Mouse (Mus musculus) cerebellum, adult 2 months (tissue): ENCODE results near the gene Arf3. TPM values are rescaled to one million over a fixed set of nuclear protein-coding genes. Genes with fewer than 3 reads are reported as not detected.
"Not testable (repeated sequence)": the region's sequence is repeated elsewhere in the genome, so short reads cannot be mapped to it uniquely, and the experiment has no call there.

Experiments used
- DNase-seq, 2 experiments: peaks; one replicate each; pipeline ENCODE4 v3.0.0; 2021
- H3K27ac ChIP-seq: fragments of 200-500 bp; 2 replicates; pipeline ENCODE4 v1.5.1; 2012; ENCODE audit warnings: low read length, control low read depth, inconsistent platforms; ENCODE audit not compliant: insufficient read depth
- H3K27me3 ChIP-seq: fragments of 200-500 bp; 2 replicates; pipeline ENCODE4 v1.6.1; 2012; ENCODE audit warnings: inconsistent platforms, mild to moderate bottlenecking, low read length, moderate library complexity; ENCODE audit not compliant: control insufficient read depth, insufficient read depth
- H3K4me1 ChIP-seq: fragments of 200-500 bp; 2 replicates; pipeline ENCODE4 v1.6.1; 2011; ENCODE audit warnings: low read length; ENCODE audit not compliant: control insufficient read depth, insufficient read depth
- H3K4me3 ChIP-seq: fragments of 200-500 bp; replicated peaks from 2 replicates; pipeline ENCODE3; 2011; ENCODE audit warnings: mild to moderate bottlenecking, low read depth, low read length, control low read depth; ENCODE audit not compliant: insufficient read depth
- CTCF ChIP-seq: fragments of 200-500 bp; IDR thresholded peaks from 2 replicates; pipeline ENCODE4 v1.5.1; 2011; ENCODE audit warnings: low read depth, mild to moderate bottlenecking, control low read depth, low read length, moderate library complexity, borderline replicate concordance; ENCODE audit not compliant: insufficient read depth
- POLR2A ChIP-seq: fragments of 200-500 bp; IDR thresholded peaks from 2 replicates; pipeline ENCODE4 v1.6.1; 2011; ENCODE audit warnings: low read length, control low read depth, borderline replicate concordance; ENCODE audit not compliant: insufficient read depth
- WGBS: fragments of 180-500 bp; shearing (Covaris S2); methylation state at CpG from one replicate; pipeline ENCODE4 v1.1.7; 2018; 5-methylcytosine and 5-hydroxymethylcytosine counted together
- polyA plus RNA-seq: library from polyadenylated mRNA; depleted of rRNA; stranded (reverse); fragments of >200 nt; gene quantifications from 2 replicates; pipeline ENCODE4 v1.2.3, GENCODE M21; 2012

Arf3 gene
- polyA plus RNA-seq, 1 experiment: 210 TPM

DNA sequence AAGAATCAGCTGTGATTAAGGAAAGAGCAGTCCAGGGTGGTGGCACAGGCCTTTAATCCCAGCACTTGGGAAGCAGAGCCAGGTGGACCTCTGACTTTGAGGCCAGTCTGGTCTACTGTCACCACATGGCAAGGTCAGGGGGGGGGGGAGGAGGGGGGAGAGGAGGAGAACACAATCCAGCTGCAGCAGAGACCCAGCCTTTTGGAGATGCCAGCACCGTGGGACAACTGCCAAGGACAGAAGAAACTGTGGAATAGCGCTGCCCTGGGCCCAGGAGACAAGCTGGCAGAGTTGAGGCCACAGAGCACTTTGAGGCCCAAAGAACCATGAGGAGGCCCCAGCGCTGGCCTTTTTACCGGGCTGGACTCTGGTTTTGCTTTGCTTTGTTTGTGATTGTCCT is 2.9 kb upstream of the Arf3 start:
- Histone ChIP-seq H3K4me3 (no peak overlapping the region), H3K27ac (no peak overlapping the region), H3K27me3 (no peaks in the 10 kb centered on the region), H3K4me1 (no peaks in the 10 kb centered on the region)
- WGBS: 33% methylated on average over 4 of the region's 4 CpGs
- no peak for DNase-seq
- TF ChIP-seq CTCF (no peak), POLR2A (no peak)

DNA sequence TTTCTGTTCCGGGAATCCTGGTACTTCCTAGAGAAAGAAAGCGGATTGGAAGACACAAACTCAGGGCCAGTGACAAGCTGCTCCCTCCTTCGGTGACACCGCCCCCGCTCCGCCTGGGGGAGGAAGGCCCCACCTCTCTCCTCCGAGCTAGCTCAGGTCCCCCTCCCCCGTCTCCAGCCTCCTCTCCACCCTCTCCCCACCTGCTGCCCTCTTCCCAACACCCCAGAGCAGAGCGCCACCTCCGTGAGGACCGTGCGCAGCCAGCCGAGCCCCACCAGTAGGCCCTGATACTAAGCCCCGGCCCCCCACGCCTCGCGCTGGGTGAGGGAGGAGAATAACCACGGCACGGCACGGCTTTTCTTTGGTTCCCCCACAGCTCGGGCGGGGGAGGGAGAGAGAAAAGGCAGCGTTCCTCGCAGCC is 803 bp downstream of the Arf3 start:
- DNase-seq: peak; percentile 74 to 81
- H3K4me1 ChIP-seq: no peaks in the 10 kb centered on the region
- H3K27me3 ChIP-seq: no peaks in the 10 kb centered on the region
- WGBS: under 1% methylated on average over 24 of the region's 24 CpGs
- H3K27ac ChIP-seq: peak overlapping the region; percentile 15; the same call in 1 of the 2 replicates
- TF ChIP-seq POLR2A (no peak), CTCF (no peak)
- H3K4me3 ChIP-seq: peak overlapping the region; percentile 80

- no peak overlapping the region for H3K4me3 ChIP-seq
- no peak for DNase-seq
- H3K27ac ChIP-seq: no peak overlapping the region
- no peaks in the 10 kb centered on the region for H3K27me3 ChIP-seq
- TF ChIP-seq CTCF (no peak), POLR2A (no peak)
- H3K4me1 ChIP-seq: peaks cover 5% of the 10 kb centered on the region; the same call in 1 of the 2 replicates
- 81% methylated on average over 2 of the region's 2 CpGs for WGBS
These were observed 8.9 kb downstream of the Arf3 start for GRCm38 (mm10) chr15:98754125-98754524.

- H3K27ac ChIP-seq: no peak overlapping the region
- H3K4me3 ChIP-seq: no peak overlapping the region
- no peaks in the 10 kb centered on the region for H3K27me3 ChIP-seq
- no peak for DNase-seq
- peaks cover 5% of the 10 kb centered on the region; the same call in 1 of the 2 replicates for H3K4me1 ChIP-seq
- 54% methylated on average over 8 of the region's 8 CpGs for WGBS
- TF ChIP-seq POLR2A: no peak
- TF ChIP-seq CTCF: no peak
These were observed 10.0 kb downstream of the Arf3 start for GRCm38 (mm10) chr15:98753021-98753423.

DNA sequence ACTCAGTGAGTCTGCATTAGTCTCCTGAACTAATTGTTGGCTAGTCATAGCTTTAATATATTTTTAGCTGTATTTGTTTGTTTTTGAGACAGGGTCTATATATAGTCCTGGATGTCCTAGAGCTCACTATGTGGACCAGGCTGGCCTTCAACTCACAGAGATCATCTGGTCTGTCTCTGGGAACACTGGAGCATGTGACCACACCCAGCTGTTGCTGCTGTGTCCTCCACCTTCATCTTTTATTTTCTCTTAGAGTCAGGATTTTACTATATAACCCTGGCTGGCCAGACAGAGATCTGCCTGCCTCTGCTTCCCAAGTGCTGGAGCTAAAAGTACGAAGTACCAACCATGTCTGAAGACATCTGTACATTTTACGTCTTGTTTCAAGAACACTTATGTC is 13.9 kb downstream of the Arf3 start:
- H3K4me1 ChIP-seq: peaks cover 3% of the 10 kb centered on the region; the same call in 1 of the 2 replicates
- no peaks in the 10 kb centered on the region for H3K27me3 ChIP-seq
- DNase-seq: no peak
- H3K27ac ChIP-seq: no peak overlapping the region
- WGBS: 96% methylated on average over 2 of the region's 2 CpGs
- no peak overlapping the region for H3K4me3 ChIP-seq
- TF ChIP-seq POLR2A (no peak), CTCF (no peak)

GRCm38 (mm10) chr15:98747296-98747695 is 15.7 kb downstream of the Arf3 start:
- no peak for DNase-seq
- 76% methylated on average over 6 of the region's 6 CpGs for WGBS
- H3K4me3 ChIP-seq: no peak overlapping the region
- peaks cover 3% of the 10 kb centered on the region; the same call in 1 of the 2 replicates for H3K4me1 ChIP-seq
- H3K27ac ChIP-seq: no peak overlapping the region
- TF ChIP-seq POLR2A (no peak), CTCF (no peak)
- no peaks in the 10 kb centered on the region for H3K27me3 ChIP-seq

- Histone ChIP-seq H3K4me1 (peaks cover 3% of the 10 kb centered on the region; the same call in 1 of the 2 replicates), H3K27ac (no peak overlapping the region), H3K27me3 (no peaks in the 10 kb centered on the region), H3K4me3 (no peak overlapping the region)
- TF ChIP-seq POLR2A (no peak), CTCF (no peak)
- no peak for DNase-seq
- WGBS: 76% methylated on average over 10 of the region's 10 CpGs
These were observed 16.6 kb downstream of the Arf3 start for GRCm38 (mm10) chr15:98746344-98746965.

GRCm38 (mm10) chr15:98743863-98744262 is 19.2 kb downstream of the Arf3 start:
- H3K4me3 ChIP-seq, DNase-seq, H3K27me3 ChIP-seq, H3K4me1 ChIP-seq, H3K27ac ChIP-seq: not testable (repeated sequence)
- 90% methylated on average over 3 of the region's 3 CpGs for WGBS
